Mouse (Mus musculus): Measurements from ENCODE around the gene Cadm4.
"Not testable (repeated sequence)": the region's sequence is repeated elsewhere in the genome, so short reads cannot be mapped to it uniquely, and the experiment has no call there.

The Cadm4 gene

GRCm38 (mm10) chr7:24469126-24469525 lies 12.7 kb upstream of the Cadm4 start:
- DNase-seq = no peak

GRCm38 (mm10) chr7:24470356-24470755 lies 11.5 kb upstream of the Cadm4 start:
- peak; percentile 70 for DNase-seq

- peak; percentile 27 for DNase-seq
These were observed 9.4 kb upstream of the Cadm4 start for GRCm38 (mm10) chr7:24472442-24472841.

GRCm38 (mm10) chr7:24472937-24473336 lies 8.9 kb upstream of the Cadm4 start:
- no peak for DNase-seq

GRCm38 (mm10) chr7:24473913-24474529 lies 7.8 kb upstream of the Cadm4 start:
- DNase-seq = peak; percentile 82

GRCm38 (mm10) chr7:24474811-24475506 lies 6.9 kb upstream of the Cadm4 start:
- DNase-seq = peak; percentile 68

GRCm38 (mm10) chr7:24476338-24476737 lies 5.5 kb upstream of the Cadm4 start:
- DNase-seq = no peak

- no peak for DNase-seq
These were observed 5.0 kb upstream of the Cadm4 start for GRCm38 (mm10) chr7:24476856-24477255.

GRCm38 (mm10) chr7:24478911-24479310 lies 2.9 kb upstream of the Cadm4 start:
- no peak for DNase-seq

- DNase-seq = no peak
These were observed 2.1 kb upstream of the Cadm4 start for GRCm38 (mm10) chr7:24479685-24480084.

GRCm38 (mm10) chr7:24480121-24480941 lies 1.5 kb upstream of the Cadm4 start:
- no peak for DNase-seq

GRCm38 (mm10) chr7:24480986-24481473 lies 793 bp upstream of the Cadm4 start:
- DNase-seq = peak; percentile 78

- no peak for DNase-seq
These were observed 591 bp downstream of the Cadm4 start for GRCm38 (mm10) chr7:24482208-24483020.

GRCm38 (mm10) chr7:24483291-24483690 lies 1.5 kb downstream of the Cadm4 start:
- not testable (repeated sequence) for DNase-seq

- no peak for DNase-seq
These were observed 3.7 kb downstream of the Cadm4 start for GRCm38 (mm10) chr7:24485481-24485880.

GRCm38 (mm10) chr7:24486654-24487130 lies 4.9 kb downstream of the Cadm4 start:
- DNase-seq = peak; percentile 53

- peak; percentile 39 for DNase-seq
These were observed 5.6 kb downstream of the Cadm4 start for GRCm38 (mm10) chr7:24487403-24487802.

- DNase-seq = peak; percentile 73
These were observed 6.5 kb downstream of the Cadm4 start for GRCm38 (mm10) chr7:24488303-24488702.

GRCm38 (mm10) chr7:24499856-24500577 lies 18.2 kb downstream of the Cadm4 start:
- peak; percentile 45 for DNase-seq

GRCm38 (mm10) chr7:24500929-24501328 lies 19.1 kb downstream of the Cadm4 start:
- DNase-seq = no peak

- no peak for DNase-seq
These were observed 19.7 kb downstream of the Cadm4 start for GRCm38 (mm10) chr7:24501492-24501891.

- peak; percentile 56 for DNase-seq
These were observed 22.2 kb downstream of the Cadm4 start for GRCm38 (mm10) chr7:24504004-24504403.
